Mouse (Mus musculus): Measurements from ENCODE around the gene Rrm1. TPM values are rescaled to one million over a fixed set of nuclear protein-coding genes. Genes with fewer than 3 reads are reported as not detected.
A peak's percentile ranks its signal among the peaks of the same experiment; 100 is the strongest.

Rrm1 gene
- polyA plus RNA-seq, 1 experiment from 2014 or later, result 192 TPM

DNA sequence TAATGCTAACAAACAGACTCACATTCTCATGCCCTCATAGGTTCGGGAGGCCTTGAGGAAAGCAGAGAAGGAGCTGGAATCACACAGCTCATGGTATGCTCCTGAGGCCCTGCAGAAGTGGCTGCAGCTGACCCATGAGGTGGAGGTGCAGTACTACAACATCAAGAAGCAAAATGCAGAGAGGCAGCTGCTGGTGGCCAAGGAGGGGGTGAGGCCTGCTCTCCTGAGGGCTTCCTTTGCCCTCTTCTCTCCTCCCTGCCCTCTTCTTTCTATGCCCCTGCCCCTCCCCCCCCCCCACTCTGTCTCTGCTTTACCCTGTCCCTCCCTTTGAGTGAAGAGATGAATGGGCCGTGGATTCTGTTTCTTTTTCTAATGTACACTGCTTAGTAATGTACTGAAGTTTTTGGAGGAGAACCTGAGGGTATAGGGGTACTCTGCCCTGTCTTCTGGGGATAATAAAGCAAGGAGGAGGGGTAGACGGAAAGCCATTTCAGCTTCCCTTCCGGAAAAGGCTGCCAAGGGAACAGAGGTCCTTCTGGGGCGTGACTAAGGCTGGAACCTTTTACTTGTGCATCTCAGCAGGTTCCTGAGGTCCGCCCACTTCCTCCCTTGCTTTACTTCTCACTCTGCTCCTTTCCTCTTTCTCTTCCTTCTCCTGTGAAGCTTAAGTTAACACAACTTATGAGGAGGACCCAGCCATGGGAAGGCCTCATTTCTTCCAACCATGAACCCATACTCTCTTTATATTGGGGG lies 15.4 kb upstream of the Rrm1 start:
- no peaks in the 10 kb centered on the region for H3K9me3 ChIP-seq
- H3K27me3 ChIP-seq, result no peaks in the 10 kb centered on the region
- no peak overlapping the region for H3K4me3 ChIP-seq (replicated peaks)
- no peak overlapping the region for H3K4me2 ChIP-seq
- H3K9ac ChIP-seq (replicated peaks), result no peak overlapping the region
- 52% methylated on average over 6 of the region's 6 CpGs for WGBS
- no peak overlapping the region for H3K27ac ChIP-seq
- no peak for ATAC-seq (ENCODE audit: insufficient number of reproducible peaks, insufficient read depth, low FRiP score, low TSS enrichment, low read depth)
- H3K4me1 ChIP-seq (replicated peaks), result 0 out of 2 replicates have a peak, but pooled peaks cover 5% of the 10 kb centered on the region
- H3K36me3 ChIP-seq, result peaks cover 4% of the 10 kb centered on the region; the same call in 1 of the 2 replicates

DNA sequence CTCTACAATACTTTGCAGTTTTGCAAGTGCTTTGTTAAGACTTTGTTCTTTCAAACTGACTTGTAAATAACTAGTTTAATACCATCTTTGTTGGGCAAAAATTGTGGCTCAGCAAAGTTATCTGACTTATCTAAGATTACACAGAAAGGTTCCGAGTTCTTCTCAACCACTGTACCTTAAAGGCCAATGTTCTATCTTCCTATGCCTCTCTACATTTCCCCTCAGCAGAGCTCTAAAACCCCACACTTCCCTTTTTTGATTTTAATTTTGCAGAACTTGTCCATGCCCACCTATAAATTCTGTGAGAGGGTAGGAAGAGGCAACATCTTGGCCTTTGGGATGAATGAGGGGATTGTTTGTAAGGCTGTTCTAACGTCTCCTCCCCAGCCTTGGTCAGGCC lies 7.2 kb upstream of the Rrm1 start:
- WGBS, result 84% methylated on average over 2 of the region's 2 CpGs
- H3K9me3 ChIP-seq, result no peaks in the 10 kb centered on the region
- H3K4me2 ChIP-seq, result no peak overlapping the region
- peaks cover 11% of the 10 kb centered on the region for H3K27me3 ChIP-seq
- no peak overlapping the region for H3K4me3 ChIP-seq (replicated peaks)
- peaks cover 5% of the 10 kb centered on the region; the same call in 1 of the 2 replicates for H3K36me3 ChIP-seq
- no peaks in the 10 kb centered on the region for H3K4me1 ChIP-seq (replicated peaks)
- no peak overlapping the region for H3K27ac ChIP-seq
- no peak overlapping the region for H3K9ac ChIP-seq (replicated peaks)
- ATAC-seq (ENCODE audit: insufficient number of reproducible peaks, insufficient read depth, low FRiP score, low TSS enrichment, low read depth), result no peak

DNA sequence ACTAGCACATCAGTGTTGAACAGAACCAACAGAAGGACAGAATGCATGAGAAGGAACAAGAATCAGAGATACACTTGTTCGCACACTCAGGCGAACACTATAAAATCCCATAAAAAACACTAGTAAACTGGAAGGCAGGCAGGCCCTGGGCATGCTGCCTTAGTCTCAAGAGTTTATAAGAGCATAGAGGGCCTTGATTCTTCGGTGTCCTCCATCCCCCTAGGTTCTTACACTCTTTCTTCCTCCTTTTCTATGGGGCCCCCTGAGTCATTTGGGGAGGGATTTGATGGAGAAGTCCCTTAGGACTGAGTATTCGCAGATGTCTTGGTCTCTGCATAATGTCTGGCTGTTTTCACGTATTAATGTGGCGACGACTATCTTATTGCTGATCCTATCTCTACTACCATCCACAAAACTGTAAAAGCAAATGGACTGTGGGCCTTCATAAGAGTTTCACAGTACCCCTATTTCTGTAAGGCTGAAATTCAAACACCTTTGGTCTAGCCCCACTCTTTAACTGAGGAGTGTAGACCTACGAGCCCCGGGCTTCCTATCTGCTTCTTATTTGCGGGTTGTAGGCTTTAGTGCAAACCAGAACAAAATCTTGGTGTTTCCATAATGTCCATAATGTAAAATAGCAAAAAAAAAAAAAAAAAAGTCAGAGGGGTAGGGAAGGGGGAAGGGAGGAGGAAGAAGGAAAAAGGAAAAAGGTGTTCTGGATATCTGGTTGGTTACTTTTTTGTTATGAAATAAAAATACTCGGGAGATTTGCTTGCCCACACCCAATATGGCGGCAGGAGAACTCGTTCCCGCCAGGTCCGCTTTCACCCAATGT lies 456 bp upstream of the Rrm1 start:
- Histone ChIP-seq H3K9ac (replicated peaks) (no peak overlapping the region), H3K4me2 (peak overlapping the region; percentile 62), H3K36me3 (peaks cover 18% of the 10 kb centered on the region), H3K4me1 (replicated peaks) (peaks cover 20% of the 10 kb centered on the region), H3K9me3 (no peaks in the 10 kb centered on the region), H3K4me3 (replicated peaks) (peak overlapping the region; percentile 79), H3K27me3 (peaks cover 11% of the 10 kb centered on the region; the same call in 1 of the 2 replicates), H3K27ac (peak overlapping the region; percentile 69; the same call in 1 of the 2 replicates)
- 53% methylated on average over 15 of the region's 15 CpGs for WGBS
- peak; percentile 27 for ATAC-seq (ENCODE audit: insufficient number of reproducible peaks, insufficient read depth, low FRiP score, low TSS enrichment, low read depth)

DNA sequence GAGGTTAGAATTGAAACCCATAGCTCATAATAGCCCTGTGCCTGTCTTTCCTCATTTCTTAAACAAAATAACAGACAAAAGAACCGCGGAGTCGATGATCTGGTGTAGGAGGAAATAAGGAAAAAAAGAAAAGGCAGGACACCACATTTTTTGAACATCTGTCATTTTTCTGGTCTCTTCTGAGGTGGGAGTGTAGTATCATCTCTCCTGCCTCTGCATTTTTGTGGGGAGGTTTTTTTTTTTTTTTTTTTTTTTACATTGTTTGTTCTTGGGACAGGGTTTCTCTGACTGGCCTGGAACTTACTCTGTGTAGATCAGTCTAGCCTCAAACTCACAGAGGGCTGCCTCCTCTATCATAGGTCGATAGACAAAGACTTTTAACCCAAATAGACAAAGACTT lies 937 bp downstream of the Rrm1 start:
- H3K36me3 ChIP-seq, result peaks cover 30% of the 10 kb centered on the region
- peak overlapping the region; percentile 62 for H3K4me2 ChIP-seq
- H3K9ac ChIP-seq (replicated peaks), result peak overlapping the region; percentile 92
- 3% methylated on average over 4 of the region's 4 CpGs for WGBS
- ATAC-seq (ENCODE audit: insufficient number of reproducible peaks, insufficient read depth, low FRiP score, low TSS enrichment, low read depth), result no peak
- peak overlapping the region; percentile 91 for H3K27ac ChIP-seq
- H3K27me3 ChIP-seq, result peaks cover 8% of the 10 kb centered on the region; the same call in 1 of the 2 replicates
- peak overlapping the region; percentile 79 for H3K4me3 ChIP-seq (replicated peaks)
- H3K9me3 ChIP-seq, result no peaks in the 10 kb centered on the region
- H3K4me1 ChIP-seq (replicated peaks), result peaks cover 20% of the 10 kb centered on the region

DNA sequence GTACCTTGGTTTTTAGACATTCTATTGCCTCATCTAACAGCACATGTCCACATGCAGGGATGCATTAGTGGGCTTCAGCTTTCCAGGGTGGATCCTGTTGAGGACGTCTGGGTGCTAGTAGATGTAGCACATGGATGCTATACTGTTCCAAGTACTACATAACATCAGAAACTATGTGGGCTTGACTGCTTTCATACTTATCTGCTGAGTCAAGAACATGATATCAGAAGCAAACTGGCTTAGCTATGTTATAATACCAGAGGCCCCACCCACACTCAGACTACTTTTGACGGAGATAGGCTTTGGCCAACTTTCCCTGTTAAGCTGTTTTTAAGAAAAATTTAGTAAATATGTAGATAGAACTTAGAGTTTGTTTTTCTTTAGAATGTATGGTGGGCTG lies 2.8 kb downstream of the Rrm1 start:
- ATAC-seq (ENCODE audit: insufficient number of reproducible peaks, insufficient read depth, low FRiP score, low TSS enrichment, low read depth), result no peak
- H3K4me2 ChIP-seq, result no peak overlapping the region
- no peak overlapping the region for H3K9ac ChIP-seq (replicated peaks)
- peaks cover 48% of the 10 kb centered on the region for H3K36me3 ChIP-seq
- peaks cover 20% of the 10 kb centered on the region for H3K4me1 ChIP-seq (replicated peaks)
- no peak overlapping the region for H3K4me3 ChIP-seq (replicated peaks)
- H3K9me3 ChIP-seq, result no peaks in the 10 kb centered on the region
- no peak overlapping the region for H3K27ac ChIP-seq
- WGBS, result 86% methylated on average over 2 of the region's 2 CpGs
- H3K27me3 ChIP-seq, result no peaks in the 10 kb centered on the region

DNA sequence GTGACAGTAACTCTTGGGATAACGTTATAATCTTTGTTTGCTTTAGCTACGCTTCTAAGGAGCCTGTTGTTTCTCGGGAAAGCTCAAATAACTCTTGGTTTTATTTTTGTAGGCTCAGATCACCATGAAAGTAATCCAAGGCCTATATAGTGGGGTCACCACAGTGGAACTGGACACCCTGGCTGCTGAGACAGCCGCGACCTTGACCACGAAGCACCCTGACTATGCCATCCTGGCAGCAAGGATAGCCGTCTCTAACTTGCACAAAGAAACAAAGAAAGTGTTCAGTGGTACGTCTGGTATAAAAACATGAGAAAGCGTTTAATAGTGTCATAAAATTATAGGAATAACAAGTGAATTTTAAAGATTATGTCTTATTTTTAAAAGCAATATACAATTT lies 4.9 kb downstream of the Rrm1 start:
- peaks cover 69% of the 10 kb centered on the region for H3K36me3 ChIP-seq

DNA sequence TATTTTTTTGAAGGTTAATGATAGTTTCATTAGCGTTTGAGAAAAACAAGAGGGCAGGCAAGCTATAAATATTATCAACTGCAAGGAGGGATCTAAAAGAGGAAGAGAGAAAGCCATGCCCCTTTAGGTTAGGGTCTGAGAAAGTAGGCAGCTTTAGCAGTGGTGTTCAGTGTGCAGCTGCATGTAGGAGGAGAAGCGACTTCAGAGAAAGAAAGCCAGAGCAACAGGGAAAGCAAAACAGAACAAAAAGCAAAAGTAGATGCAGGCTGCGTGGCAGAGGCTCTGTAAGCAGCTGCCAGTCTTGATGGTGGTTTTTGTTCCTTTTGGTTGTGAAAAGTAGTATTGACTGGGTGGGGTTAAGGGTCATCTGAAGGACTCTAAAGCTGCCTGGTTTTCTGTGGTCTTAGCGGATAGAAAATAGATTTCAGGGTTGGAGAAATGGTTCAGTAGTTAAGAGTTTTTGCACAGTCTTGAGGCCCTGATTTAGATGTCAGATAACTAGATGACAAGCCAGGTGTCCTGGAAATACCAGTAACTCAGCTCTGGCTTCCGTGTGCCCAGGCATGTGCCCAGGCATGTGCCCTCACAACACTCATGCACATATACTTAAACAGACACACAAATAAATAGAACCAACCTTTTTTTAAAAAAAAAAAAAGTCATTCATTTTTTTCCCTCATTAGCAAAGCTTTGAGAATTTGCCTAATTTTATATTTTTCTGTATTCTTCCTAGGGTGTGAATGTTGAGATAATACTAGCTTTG lies 17.3 kb downstream of the Rrm1 start:
- Histone ChIP-seq H3K27me3 (no peaks in the 10 kb centered on the region), H3K9ac (replicated peaks) (no peak overlapping the region), H3K9me3 (no peaks in the 10 kb centered on the region), H3K27ac (no peak overlapping the region), H3K4me2 (no peak overlapping the region), H3K4me3 (replicated peaks) (no peak overlapping the region), H3K36me3 (peaks cover 96% of the 10 kb centered on the region), H3K4me1 (replicated peaks) (no peaks in the 10 kb centered on the region)
- WGBS, result 93% methylated on average over 5 of the region's 5 CpGs
- no peak for ATAC-seq (ENCODE audit: insufficient number of reproducible peaks, insufficient read depth, low FRiP score, low TSS enrichment, low read depth)

More for the DNA sequence above, 4.9 kb downstream of the Rrm1 start:
- no peak overlapping the region for H3K27ac ChIP-seq
- no peak for ATAC-seq (ENCODE audit: insufficient number of reproducible peaks, insufficient read depth, low FRiP score, low TSS enrichment, low read depth)
- H3K9me3 ChIP-seq, result no peaks in the 10 kb centered on the region
- H3K27me3 ChIP-seq, result no peaks in the 10 kb centered on the region
- no peak overlapping the region for H3K9ac ChIP-seq (replicated peaks)
- WGBS, result 89% methylated on average over 9 of the region's 9 CpGs
- H3K4me3 ChIP-seq (replicated peaks), result no peak overlapping the region
- peaks cover 20% of the 10 kb centered on the region for H3K4me1 ChIP-seq (replicated peaks)
- H3K4me2 ChIP-seq, result no peak overlapping the region

DNA sequence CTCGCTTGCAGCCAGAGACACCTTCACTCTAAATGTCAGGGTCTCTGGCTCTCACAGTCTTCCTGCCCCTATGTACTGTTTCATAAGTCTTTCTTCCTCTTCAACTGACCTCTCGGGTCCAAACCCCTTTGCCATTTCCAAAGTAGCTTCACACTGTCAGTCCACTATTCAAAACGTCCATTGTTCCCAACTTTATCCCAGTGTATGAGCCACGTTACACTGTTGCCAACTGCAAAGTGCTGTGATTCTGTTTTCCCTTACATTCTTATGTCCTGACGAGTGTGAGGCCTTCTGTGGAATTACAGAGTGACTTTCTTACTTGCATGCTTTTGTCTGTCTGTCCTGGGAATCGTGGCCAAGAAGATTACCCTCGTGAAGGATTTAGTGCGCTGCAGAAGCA lies 26.1 kb downstream of the Rrm1 start:
- no peak overlapping the region for H3K9ac ChIP-seq (replicated peaks)
- H3K4me3 ChIP-seq (replicated peaks), result no peak overlapping the region
- H3K36me3 ChIP-seq, result peaks cover 80% of the 10 kb centered on the region
- H3K27ac ChIP-seq, result no peak overlapping the region
- H3K4me2 ChIP-seq, result no peak overlapping the region
- no peaks in the 10 kb centered on the region for H3K27me3 ChIP-seq
- no peak for ATAC-seq (ENCODE audit: insufficient number of reproducible peaks, insufficient read depth, low FRiP score, low TSS enrichment, low read depth)
- no peaks in the 10 kb centered on the region for H3K4me1 ChIP-seq (replicated peaks)
- no peaks in the 10 kb centered on the region for H3K9me3 ChIP-seq
- 93% methylated on average over 8 of the region's 8 CpGs for WGBS

DNA sequence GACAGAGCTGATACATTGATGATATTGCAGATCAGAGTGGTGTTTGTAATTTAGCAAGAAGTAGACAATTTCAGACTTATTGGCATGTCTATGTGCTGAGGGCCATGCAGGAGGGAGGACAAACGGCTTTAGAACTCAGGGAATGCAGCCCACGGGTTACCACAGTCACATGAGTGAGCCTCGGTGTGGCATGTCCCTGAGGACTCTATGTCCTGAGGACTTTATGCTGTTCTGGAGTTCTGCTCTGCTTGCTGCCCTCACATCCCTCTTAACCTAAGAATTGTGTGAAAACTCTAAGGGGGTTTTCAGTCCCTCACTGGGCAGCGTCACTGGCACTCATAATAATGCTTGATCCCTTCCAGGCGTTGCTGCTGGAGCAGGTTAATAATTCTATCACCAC lies 31.2 kb downstream of the Rrm1 start:
- H3K4me2 ChIP-seq, result no peak overlapping the region
- no peak overlapping the region for H3K4me3 ChIP-seq (replicated peaks)
- H3K9ac ChIP-seq (replicated peaks), result no peak overlapping the region
- H3K4me1 ChIP-seq (replicated peaks), result no peaks in the 10 kb centered on the region
- no peaks in the 10 kb centered on the region for H3K27me3 ChIP-seq
- H3K27ac ChIP-seq, result no peak overlapping the region
- H3K36me3 ChIP-seq, result peaks cover 31% of the 10 kb centered on the region
- no peak for ATAC-seq (ENCODE audit: insufficient number of reproducible peaks, insufficient read depth, low FRiP score, low TSS enrichment, low read depth)
- 45% methylated on average over 5 of the region's 5 CpGs for WGBS
- no peaks in the 10 kb centered on the region for H3K9me3 ChIP-seq

DNA sequence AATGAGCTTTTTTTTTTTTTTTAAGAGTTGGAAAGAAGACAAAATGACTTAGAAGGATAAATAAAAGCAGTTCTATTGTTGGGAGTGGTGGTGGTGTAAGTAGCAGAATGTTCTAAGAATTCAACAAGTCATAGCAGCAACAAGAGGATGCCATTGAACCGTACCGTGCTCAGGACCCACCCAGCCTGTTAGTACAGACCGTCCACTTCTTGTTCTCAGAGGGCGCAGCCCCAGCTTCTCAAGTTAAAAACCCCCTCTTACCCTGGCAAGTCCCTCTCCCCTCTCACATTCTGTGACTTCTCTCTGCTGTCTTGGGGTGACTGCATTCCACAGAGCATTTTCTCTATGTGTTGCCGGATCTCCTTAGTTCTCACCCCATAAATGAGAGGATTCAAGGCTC lies 35.1 kb downstream of the Rrm1 start:
- H3K27me3 ChIP-seq, result no peaks in the 10 kb centered on the region
- 90% methylated on average over 5 of the region's 5 CpGs for WGBS

DNA sequence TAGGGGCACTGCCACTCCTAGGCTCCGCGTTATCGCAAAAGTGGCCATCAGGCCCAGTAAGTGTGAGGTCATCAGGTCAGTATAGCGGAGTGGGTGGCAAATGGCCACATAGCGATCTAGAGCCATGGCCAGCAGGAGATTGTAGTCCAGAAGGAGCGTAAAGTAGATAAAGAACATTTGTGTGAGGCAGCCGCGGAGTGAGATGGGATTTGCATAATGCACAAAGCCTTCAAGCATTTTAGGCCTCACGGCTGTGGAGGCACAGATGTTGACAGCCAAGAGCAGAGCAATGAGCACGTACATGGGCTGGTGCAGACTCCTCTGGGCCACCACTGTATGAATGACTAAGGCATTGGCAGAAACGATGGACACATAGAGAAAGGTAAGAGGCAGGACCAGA lies 35.9 kb downstream of the Rrm1 start:
- 82% methylated on average over 11 of the region's 11 CpGs for WGBS
- H3K27ac ChIP-seq, result no peak overlapping the region
- H3K4me1 ChIP-seq (replicated peaks), result no peaks in the 10 kb centered on the region
- H3K4me2 ChIP-seq, result no peak overlapping the region
- no peak for ATAC-seq (ENCODE audit: insufficient number of reproducible peaks, insufficient read depth, low FRiP score, low TSS enrichment, low read depth)
- H3K36me3 ChIP-seq, result no peaks in the 10 kb centered on the region
- no peak overlapping the region for H3K9ac ChIP-seq (replicated peaks)
- no peaks in the 10 kb centered on the region for H3K9me3 ChIP-seq
- no peaks in the 10 kb centered on the region for H3K27me3 ChIP-seq
- H3K4me3 ChIP-seq (replicated peaks), result no peak overlapping the region

More for the DNA sequence above, 35.1 kb downstream of the Rrm1 start:
- Histone ChIP-seq H3K4me3 (replicated peaks) (no peak overlapping the region), H3K36me3 (no peaks in the 10 kb centered on the region), H3K4me2 (no peak overlapping the region), H3K27ac (no peak overlapping the region), H3K9me3 (no peaks in the 10 kb centered on the region), H3K4me1 (replicated peaks) (no peaks in the 10 kb centered on the region), H3K9ac (replicated peaks) (no peak overlapping the region)
- ATAC-seq (ENCODE audit: insufficient number of reproducible peaks, insufficient read depth, low FRiP score, low TSS enrichment, low read depth), result no peak

All from limb, embryonic 12.5 days (tissue).